Mouse (Mus musculus) ES-E14 (cell line): ENCODE results near the gene Cryl1.

Source experiments
- CHD2 ChIP-seq: IDR thresholded peaks from 2 replicates; pipeline ENCODE4 v1.6.1; 2014; ENCODE audit warnings: mild to moderate bottlenecking, low read depth, low read length, inconsistent platforms
- HCFC1 ChIP-seq: IDR thresholded peaks from 2 replicates; pipeline ENCODE4 v1.6.1; 2012; ENCODE audit warnings: low read length, inconsistent platforms, borderline replicate concordance; ENCODE audit not compliant: insufficient read depth
- ZNF384 ChIP-seq: IDR thresholded peaks from 2 replicates; pipeline ENCODE4 v1.6.1; 2012; ENCODE audit warnings: low read depth, low read length, inconsistent platforms

GRCm38 (mm10) chr14:57276481-57277012 is 121.8 kb downstream of the Cryl1 start:
- TF ChIP-seq ZNF384 (no peak), HCFC1 (no peak), CHD2 (no peak)
